Mouse (Mus musculus) hindbrain, embryonic 14.5 days (tissue): ENCODE measurements around the gene Gsdme. TPM values are rescaled to one million over a fixed set of nuclear protein-coding genes. Genes with fewer than 3 reads are reported as not detected.

Experiments used
- polyA plus RNA-seq: library from polyadenylated mRNA; unstranded; fragments of >200 nt; fragmentation: Nextera tagmentation; extraction: Ambion mirVana; gene quantifications from 2 replicates; pipeline ENCODE4 v1.2.1, GENCODE M21; 2014

The Gsdme gene
- polyA plus RNA-seq, 1 experiment from 2014 or later, result 83.8 TPM

Other genes with a start within 250 kb of the Gsdme start
- 64.9 and 65.2 TPM in 2 replicates for gene Mpp6, start 153.6 kb downstream of the Gsdme start, polyA plus RNA-seq
- 3.9 and 4.2 TPM in 2 replicates for gene Osbpl3, start 192.3 kb upstream of the Gsdme start, polyA plus RNA-seq